Mouse (Mus musculus): ENCODE measurements around the gene E130114P18Rik. TPM values are rescaled to one million over a fixed set of nuclear protein-coding genes. Genes with fewer than 3 reads are reported as not detected.

E130114P18Rik gene
- polyA plus RNA-seq, 1 experiment from 2014 or later = 11.6 TPM

- no peak overlapping the region for H3K27ac ChIP-seq (ENCODE audit: low read length)
- H3K9me3 ChIP-seq (replicated peaks; ENCODE audit: control insufficient read depth, low read length, poor library complexity, severe bottlenecking) = 0 out of 2 replicates have a peak, but pooled peaks cover 3% of the 10 kb centered on the region
- H3K27me3 ChIP-seq (ENCODE audit: control insufficient read depth, insufficient read depth, low read depth, low read length) = no peaks in the 10 kb centered on the region; the same call in 1 of the 2 replicates
- H3K4me1 ChIP-seq (ENCODE audit: control insufficient read depth, insufficient read depth, low read length) = peaks cover under 1% of the 10 kb centered on the region; the same call in 1 of the 2 replicates
- no peaks in the 10 kb centered on the region; the same call in 1 of the 2 replicates for H3K36me3 ChIP-seq (ENCODE audit: control insufficient read depth, insufficient read depth, low read length)
- peak overlapping the region; percentile 11; the same call in 1 of the 2 replicates for H3K4me2 ChIP-seq (ENCODE audit: low read length)
- H3K4me3 ChIP-seq (ENCODE audit: low read depth, low read length) = no peak overlapping the region
- WGBS = 86% methylated on average over 3 of the region's 3 CpGs
- no peak for ATAC-seq
- no peak overlapping the region for H3K9ac ChIP-seq (ENCODE audit: low read depth, low read length)
Measured at GRCm38 (mm10) chr4:97782069-97782468, 4.2 kb upstream of the E130114P18Rik start.

- no peak for ATAC-seq
- Histone ChIP-seq H3K27ac (ENCODE audit: low read length) (no peak overlapping the region), H3K4me2 (ENCODE audit: low read length) (peak overlapping the region; percentile 30; the same call in 1 of the 2 replicates), H3K9me3 (replicated peaks; ENCODE audit: control insufficient read depth, low read length, poor library complexity, severe bottlenecking) (0 out of 2 replicates have a peak, but pooled peaks cover 3% of the 10 kb centered on the region), H3K36me3 (ENCODE audit: control insufficient read depth, insufficient read depth, low read length) (no peaks in the 10 kb centered on the region; the same call in 1 of the 2 replicates), H3K4me3 (ENCODE audit: low read depth, low read length) (no peak overlapping the region; the same call in 1 of the 2 replicates), H3K9ac (ENCODE audit: low read depth, low read length) (no peak overlapping the region), H3K27me3 (ENCODE audit: control insufficient read depth, insufficient read depth, low read depth, low read length) (no peaks in the 10 kb centered on the region; the same call in 1 of the 2 replicates), H3K4me1 (ENCODE audit: control insufficient read depth, insufficient read depth, low read length) (peaks cover 3% of the 10 kb centered on the region; the same call in 1 of the 2 replicates)
- 70% methylated on average over 7 of the region's 7 CpGs for WGBS
Measured at GRCm38 (mm10) chr4:97780666-97781435, 3.0 kb upstream of the E130114P18Rik start.

- Histone ChIP-seq H3K36me3 (ENCODE audit: control insufficient read depth, insufficient read depth, low read length) (no peaks in the 10 kb centered on the region; the same call in 1 of the 2 replicates), H3K4me2 (ENCODE audit: low read length) (peak overlapping the region; percentile 95), H3K27ac (ENCODE audit: low read length) (no peak overlapping the region), H3K9ac (ENCODE audit: low read depth, low read length) (no peak overlapping the region), H3K4me1 (ENCODE audit: control insufficient read depth, insufficient read depth, low read length) (peaks cover 3% of the 10 kb centered on the region; the same call in 1 of the 2 replicates), H3K4me3 (ENCODE audit: low read depth, low read length) (no peak overlapping the region), H3K9me3 (replicated peaks; ENCODE audit: control insufficient read depth, low read length, poor library complexity, severe bottlenecking) (0 out of 2 replicates have a peak, but pooled peaks cover 3% of the 10 kb centered on the region), H3K27me3 (ENCODE audit: control insufficient read depth, insufficient read depth, low read depth, low read length) (peaks cover 1% of the 10 kb centered on the region; the same call in 1 of the 2 replicates)
- ATAC-seq = no peak
- WGBS = 41% methylated on average over 7 of the region's 7 CpGs
Measured at GRCm38 (mm10) chr4:97780024-97780423, 2.1 kb upstream of the E130114P18Rik start.

- ATAC-seq = no peak
- 14% methylated on average over 18 of the region's 18 CpGs for WGBS
- Histone ChIP-seq H3K4me2 (ENCODE audit: low read length) (peak overlapping the region; percentile 95), H3K4me1 (ENCODE audit: control insufficient read depth, insufficient read depth, low read length) (peaks cover 3% of the 10 kb centered on the region; the same call in 1 of the 2 replicates), H3K36me3 (ENCODE audit: control insufficient read depth, insufficient read depth, low read length) (no peaks in the 10 kb centered on the region; the same call in 1 of the 2 replicates), H3K9me3 (replicated peaks; ENCODE audit: control insufficient read depth, low read length, poor library complexity, severe bottlenecking) (0 out of 2 replicates have a peak, but pooled peaks cover 3% of the 10 kb centered on the region), H3K27me3 (ENCODE audit: control insufficient read depth, insufficient read depth, low read depth, low read length) (peaks cover 3% of the 10 kb centered on the region; the same call in 1 of the 2 replicates), H3K27ac (ENCODE audit: low read length) (peak overlapping the region; percentile 86), H3K9ac (ENCODE audit: low read depth, low read length) (peak overlapping the region; percentile 83), H3K4me3 (ENCODE audit: low read depth, low read length) (peak overlapping the region; percentile 79)
Measured at GRCm38 (mm10) chr4:97779003-97779930, 1.4 kb upstream of the E130114P18Rik start.

- H3K9ac ChIP-seq (ENCODE audit: low read depth, low read length) = peak overlapping the region; percentile 83
- peak overlapping the region; percentile 79 for H3K4me3 ChIP-seq (ENCODE audit: low read depth, low read length)
- peaks cover 3% of the 10 kb centered on the region; the same call in 1 of the 2 replicates for H3K27me3 ChIP-seq (ENCODE audit: control insufficient read depth, insufficient read depth, low read depth, low read length)
- peak overlapping the region; percentile 86 for H3K27ac ChIP-seq (ENCODE audit: low read length)
- peaks cover 5% of the 10 kb centered on the region; the same call in 1 of the 2 replicates for H3K4me1 ChIP-seq (ENCODE audit: control insufficient read depth, insufficient read depth, low read length)
- H3K9me3 ChIP-seq (replicated peaks; ENCODE audit: control insufficient read depth, low read length, poor library complexity, severe bottlenecking) = 0 out of 2 replicates have a peak, but pooled peaks cover 3% of the 10 kb centered on the region
- H3K36me3 ChIP-seq (ENCODE audit: control insufficient read depth, insufficient read depth, low read length) = no peaks in the 10 kb centered on the region; the same call in 1 of the 2 replicates
- ATAC-seq = peak; percentile 15
- peak overlapping the region; percentile 95 for H3K4me2 ChIP-seq (ENCODE audit: low read length)
- under 1% methylated on average over 82 of the region's 94 CpGs for WGBS
Measured at GRCm38 (mm10) chr4:97778211-97779002, 529 bp upstream of the E130114P18Rik start.

- Histone ChIP-seq H3K9me3 (replicated peaks; ENCODE audit: control insufficient read depth, low read length, poor library complexity, severe bottlenecking) (no peaks in the 10 kb centered on the region), H3K27me3 (ENCODE audit: control insufficient read depth, insufficient read depth, low read depth, low read length) (peaks cover 3% of the 10 kb centered on the region; the same call in 1 of the 2 replicates), H3K4me2 (ENCODE audit: low read length) (peak overlapping the region; percentile 95), H3K4me1 (ENCODE audit: control insufficient read depth, insufficient read depth, low read length) (peaks cover 6% of the 10 kb centered on the region; the same call in 1 of the 2 replicates), H3K36me3 (ENCODE audit: control insufficient read depth, insufficient read depth, low read length) (no peaks in the 10 kb centered on the region), H3K9ac (ENCODE audit: low read depth, low read length) (peak overlapping the region; percentile 83), H3K27ac (ENCODE audit: low read length) (peak overlapping the region; percentile 86), H3K4me3 (ENCODE audit: low read depth, low read length) (peak overlapping the region; percentile 79)
- peak; percentile 40 for ATAC-seq
- 1% methylated on average over 21 of the region's 77 CpGs for WGBS
Measured at GRCm38 (mm10) chr4:97777081-97777705, 685 bp downstream of the E130114P18Rik start.

- WGBS = 1% methylated on average over 10 of the region's 10 CpGs
- peaks cover 3% of the 10 kb centered on the region; the same call in 1 of the 2 replicates for H3K27me3 ChIP-seq (ENCODE audit: control insufficient read depth, insufficient read depth, low read depth, low read length)
Measured at GRCm38 (mm10) chr4:97776388-97777080, 1.3 kb downstream of the E130114P18Rik start.

More at GRCm38 (mm10) chr4:97776388-97777080, 1.3 kb downstream of the E130114P18Rik start:
- Histone ChIP-seq H3K9me3 (replicated peaks; ENCODE audit: control insufficient read depth, low read length, poor library complexity, severe bottlenecking) (no peaks in the 10 kb centered on the region), H3K4me3 (ENCODE audit: low read depth, low read length) (peak overlapping the region; percentile 79), H3K36me3 (ENCODE audit: control insufficient read depth, insufficient read depth, low read length) (no peaks in the 10 kb centered on the region), H3K4me1 (ENCODE audit: control insufficient read depth, insufficient read depth, low read length) (peaks cover 6% of the 10 kb centered on the region; the same call in 1 of the 2 replicates), H3K9ac (ENCODE audit: low read depth, low read length) (peak overlapping the region; percentile 83; the same call in 1 of the 2 replicates), H3K27ac (ENCODE audit: low read length) (peak overlapping the region; percentile 86), H3K4me2 (ENCODE audit: low read length) (peak overlapping the region; percentile 95)
- ATAC-seq = no peak

All from midbrain, embryonic 16.5 days (tissue).